Mouse (Mus musculus): ENCODE results near the gene Irak4. TPM values are rescaled to one million over a fixed set of nuclear protein-coding genes. Genes with fewer than 3 reads are reported as not detected.

Irak4 gene
- polyA plus RNA-seq, 1 experiment, result 5.6 TPM

- Histone ChIP-seq H3K27me3 (replicated peaks) (no peaks in the 10 kb centered on the region), H3K36me3 (replicated peaks; ENCODE audit: low read length) (peaks cover 93% of the 10 kb centered on the region), H3K4me1 (peaks cover 28% of the 10 kb centered on the region), H3K4me3 (replicated peaks) (no peak overlapping the region), H3K9me3 (no peaks in the 10 kb centered on the region)
- no peak for TF ChIP-seq FLI1 (IDR thresholded peaks at IDR 0.05; ENCODE audit: low read length)
- no peak for TF ChIP-seq GATA1 (IDR thresholded peaks at IDR 0.05; ENCODE audit: borderline replicate concordance, low read length)
Measured at GRCm38 (mm10) chr15:94583153-94583552, 39.7 kb downstream of the Irak4 start.

- Histone ChIP-seq H3K36me3 (replicated peaks; ENCODE audit: low read length) (peaks cover 82% of the 10 kb centered on the region), H3K4me1 (peaks cover 28% of the 10 kb centered on the region), H3K9me3 (no peaks in the 10 kb centered on the region), H3K4me3 (replicated peaks) (no peak overlapping the region), H3K27me3 (replicated peaks) (no peaks in the 10 kb centered on the region)
- no peak for TF ChIP-seq FLI1 (IDR thresholded peaks at IDR 0.05; ENCODE audit: low read length)
- no peak for TF ChIP-seq GATA1 (IDR thresholded peaks at IDR 0.05; ENCODE audit: borderline replicate concordance, low read length)
Measured at GRCm38 (mm10) chr15:94584738-94585137, 41.3 kb downstream of the Irak4 start.

- TF ChIP-seq FLI1 (IDR thresholded peaks at IDR 0.05; ENCODE audit: low read length) (no peak), GATA1 (IDR thresholded peaks at IDR 0.05; ENCODE audit: borderline replicate concordance, low read length) (no peak)
- Histone ChIP-seq H3K9me3 (no peaks in the 10 kb centered on the region), H3K27me3 (replicated peaks) (no peaks in the 10 kb centered on the region), H3K4me3 (replicated peaks) (peak overlapping the region; percentile 99), H3K4me1 (peaks cover 53% of the 10 kb centered on the region), H3K36me3 (replicated peaks; ENCODE audit: low read length) (peaks cover 49% of the 10 kb centered on the region)
Measured at GRCm38 (mm10) chr15:94587826-94588715, 44.6 kb downstream of the Irak4 start.

DNA sequence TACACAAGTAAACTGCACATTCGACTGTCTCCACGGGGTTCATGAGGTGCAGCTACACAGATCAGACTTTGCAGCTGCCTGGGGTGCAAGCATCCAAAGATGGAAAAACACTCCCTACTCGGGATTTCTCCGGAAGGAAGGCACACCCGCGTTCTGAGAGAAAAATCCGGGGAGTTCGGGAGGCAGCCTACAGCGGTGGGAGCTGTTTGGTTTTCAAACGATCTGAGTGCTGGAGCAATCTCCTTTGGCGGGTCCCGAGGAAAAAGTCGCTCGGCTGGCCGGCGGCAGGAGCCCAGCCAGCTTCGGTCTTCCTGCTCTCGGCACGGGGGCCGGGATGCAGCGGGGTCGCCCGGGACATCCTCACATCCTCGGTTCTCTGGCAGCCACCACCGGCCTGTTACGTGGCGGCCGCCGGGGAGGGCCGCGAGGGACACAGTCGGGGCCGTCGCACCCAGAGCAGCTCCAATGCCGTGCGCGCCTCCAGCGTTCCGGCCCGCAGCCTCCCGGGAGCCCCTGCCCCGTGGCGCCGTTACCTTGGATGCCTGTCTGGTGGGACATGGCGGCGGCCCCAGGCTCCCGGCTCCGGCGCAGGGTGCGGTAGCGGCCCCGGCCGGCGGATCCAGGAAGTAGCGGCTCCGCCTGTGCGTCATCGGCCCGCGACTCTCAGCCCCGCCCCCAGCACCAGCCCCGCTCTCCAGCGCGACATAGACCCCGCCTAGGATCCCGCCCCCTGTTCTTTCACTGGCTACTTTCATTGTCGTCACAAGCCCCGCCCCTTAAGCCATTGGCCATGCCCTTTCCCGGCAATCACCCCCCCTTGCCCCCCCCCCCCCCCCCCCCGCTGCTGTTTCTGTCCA, 46.0 kb downstream of the Irak4 start, which contains the start of gene Twf1:
Gene Twf1, minus strand, starts transcription at position 671 of the 857 bp plus-strand sequence.
- Histone ChIP-seq H3K4me3 (replicated peaks) (peak within 1 kb of the TSS; percentile 99), H3K36me3 (replicated peaks; ENCODE audit: low read length) (peaks cover 35% of the 10 kb centered on the region), H3K4me1 (peaks cover 54% of the 10 kb centered on the region), H3K27me3 (replicated peaks) (no peaks in the 10 kb centered on the region), H3K9me3 (no peaks in the 10 kb centered on the region)
- TF ChIP-seq GATA1 (IDR thresholded peaks at IDR 0.05; ENCODE audit: borderline replicate concordance, low read length), result no peak
- TF ChIP-seq FLI1 (IDR thresholded peaks at IDR 0.05; ENCODE audit: low read length), result no peak

DNA sequence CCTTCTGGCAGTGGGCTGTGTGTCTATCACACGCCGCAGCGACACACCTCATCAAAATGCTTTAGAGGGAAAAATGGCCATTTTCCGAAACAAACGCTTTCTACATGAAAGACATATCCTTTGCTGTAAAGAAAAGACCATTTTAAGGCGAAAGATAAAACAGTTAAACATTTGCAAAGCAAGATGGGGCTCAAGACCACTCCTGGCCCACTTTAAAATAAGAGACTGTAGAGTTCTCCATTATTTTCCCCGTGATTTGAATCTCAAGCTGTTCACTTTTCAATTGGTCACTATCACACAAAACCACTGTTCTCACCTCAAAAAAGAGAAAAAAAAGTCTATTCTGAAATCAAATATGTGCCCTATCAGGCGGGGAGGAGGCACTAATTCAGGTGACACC, 46.6 kb downstream of the Irak4 start:
- no peak for TF ChIP-seq GATA1 (IDR thresholded peaks at IDR 0.05; ENCODE audit: borderline replicate concordance, low read length)
- no peak for TF ChIP-seq FLI1 (IDR thresholded peaks at IDR 0.05; ENCODE audit: low read length)
- H3K4me3 ChIP-seq (replicated peaks), result peak overlapping the region; percentile 99
- H3K27me3 ChIP-seq (replicated peaks), result no peaks in the 10 kb centered on the region
- peaks cover 51% of the 10 kb centered on the region for H3K4me1 ChIP-seq
- peaks cover 29% of the 10 kb centered on the region for H3K36me3 ChIP-seq (replicated peaks; ENCODE audit: low read length)
- H3K9me3 ChIP-seq, result no peaks in the 10 kb centered on the region

DNA sequence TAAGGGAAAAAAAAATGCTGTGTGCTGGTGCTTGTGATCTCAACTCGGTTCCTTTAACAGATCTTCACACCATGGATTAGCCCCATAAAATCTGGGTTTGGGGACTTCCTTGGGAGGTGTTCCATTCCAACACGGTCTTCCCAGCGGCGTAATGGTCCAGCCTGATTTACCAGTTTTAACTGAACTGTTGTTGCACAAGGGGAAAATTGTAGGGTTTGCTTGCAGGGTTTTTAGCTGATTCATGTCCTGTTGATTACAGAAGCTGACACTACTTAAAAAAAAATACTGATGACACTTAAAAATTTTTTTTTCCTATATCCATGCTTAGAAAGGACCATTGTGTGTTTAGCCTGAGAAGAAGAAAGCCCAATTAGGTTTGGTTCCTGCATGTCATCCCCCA, 47.9 kb downstream of the Irak4 start:
- Histone ChIP-seq H3K36me3 (replicated peaks; ENCODE audit: low read length) (peaks cover 16% of the 10 kb centered on the region), H3K27me3 (replicated peaks) (no peaks in the 10 kb centered on the region), H3K4me1 (peaks cover 51% of the 10 kb centered on the region), H3K4me3 (replicated peaks) (peak overlapping the region; percentile 59), H3K9me3 (no peaks in the 10 kb centered on the region)
- no peak for TF ChIP-seq GATA1 (IDR thresholded peaks at IDR 0.05; ENCODE audit: borderline replicate concordance, low read length)
- TF ChIP-seq FLI1 (IDR thresholded peaks at IDR 0.05; ENCODE audit: low read length), result no peak

DNA sequence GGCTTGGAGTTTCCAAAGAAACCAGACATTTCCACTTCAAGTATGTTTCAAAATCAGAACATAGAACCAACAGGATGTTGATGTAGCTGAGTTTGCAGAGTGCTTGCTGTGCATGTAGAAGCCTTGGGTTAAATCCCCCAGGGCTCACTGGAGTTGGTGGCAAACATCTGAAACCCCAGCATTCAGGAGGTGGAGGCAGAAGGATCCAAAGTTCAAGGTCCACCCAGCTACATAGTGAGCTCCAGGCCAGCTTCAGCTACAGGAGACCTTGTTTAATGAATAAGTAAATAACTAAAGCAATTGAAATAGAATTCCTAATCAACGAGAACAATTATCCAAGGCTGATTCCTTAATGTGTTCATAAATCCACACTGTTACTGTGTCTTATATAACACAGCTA, 50.1 kb downstream of the Irak4 start:
- Histone ChIP-seq H3K27me3 (replicated peaks) (no peaks in the 10 kb centered on the region), H3K4me3 (replicated peaks) (no peak overlapping the region), H3K4me1 (peaks cover 53% of the 10 kb centered on the region), H3K36me3 (replicated peaks; ENCODE audit: low read length) (no peaks in the 10 kb centered on the region), H3K9me3 (no peaks in the 10 kb centered on the region)
- TF ChIP-seq FLI1 (IDR thresholded peaks at IDR 0.05; ENCODE audit: low read length) (no peak), GATA1 (IDR thresholded peaks at IDR 0.05; ENCODE audit: borderline replicate concordance, low read length) (no peak)

GRCm38 (mm10) chr15:94600145-94600707, 56.8 kb downstream of the Irak4 start:
- TF ChIP-seq FLI1 (IDR thresholded peaks at IDR 0.05; ENCODE audit: low read length) (no peak), GATA1 (IDR thresholded peaks at IDR 0.05; ENCODE audit: borderline replicate concordance, low read length) (no peak)
- H3K36me3 ChIP-seq (replicated peaks; ENCODE audit: low read length), result no peaks in the 10 kb centered on the region
- H3K4me1 ChIP-seq, result peaks cover 44% of the 10 kb centered on the region

DNA sequence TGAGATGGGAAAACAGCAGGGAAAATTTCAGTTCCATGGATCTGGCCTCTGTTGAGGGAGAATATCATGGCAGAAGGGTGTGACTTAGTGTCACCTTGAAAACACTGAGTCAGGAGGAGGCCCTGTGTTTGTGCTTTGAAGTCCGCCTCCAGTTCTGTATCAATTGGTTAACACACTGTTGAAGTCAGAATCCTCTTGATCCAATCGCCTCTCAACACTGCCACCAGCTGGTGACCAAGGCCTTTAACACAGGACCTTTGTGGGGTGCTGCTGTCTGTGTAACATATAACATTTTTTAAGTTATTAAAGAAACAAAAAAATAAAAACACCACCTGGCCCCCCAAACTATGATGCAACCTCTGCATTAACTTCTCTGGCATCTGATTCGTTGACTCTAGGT, 57.9 kb downstream of the Irak4 start:
- H3K4me3 ChIP-seq (replicated peaks), result no peak overlapping the region
- TF ChIP-seq GATA1 (IDR thresholded peaks at IDR 0.05; ENCODE audit: borderline replicate concordance, low read length) (no peak), FLI1 (IDR thresholded peaks at IDR 0.05; ENCODE audit: low read length) (no peak)
- H3K4me1 ChIP-seq, result peaks cover 39% of the 10 kb centered on the region
- peaks cover 2% of the 10 kb centered on the region for H3K27me3 ChIP-seq (replicated peaks)
- H3K36me3 ChIP-seq (replicated peaks; ENCODE audit: low read length), result no peaks in the 10 kb centered on the region
- no peaks in the 10 kb centered on the region for H3K9me3 ChIP-seq

More at GRCm38 (mm10) chr15:94600145-94600707, 56.8 kb downstream of the Irak4 start:
- Histone ChIP-seq H3K4me3 (replicated peaks) (no peak overlapping the region), H3K27me3 (replicated peaks) (no peaks in the 10 kb centered on the region), H3K9me3 (no peaks in the 10 kb centered on the region)
